Mouse (Mus musculus) embryonic facial prominence, embryonic 12.5 days (tissue): ENCODE data around the gene Bnc2. TPM values are rescaled to one million over a fixed set of nuclear protein-coding genes. Genes with fewer than 3 reads are reported as not detected.

Experiments used
- ATAC-seq: fragments of 200-750 bp; cut with Nextera tagmentation; 2 replicates; pipeline ENCODE4 v1.8.0; 2017; ENCODE audit not compliant: insufficient number of reproducible peaks, insufficient read depth, low FRiP score, low TSS enrichment
- H3K27ac ChIP-seq: fragments of 300-500 bp; sonication (generic); 2 replicates; pipeline ENCODE4 v1.5.1; 2016; ENCODE audit warnings: mild to moderate bottlenecking
- H3K27me3 ChIP-seq: fragments of 300-500 bp; sonication (generic); 2 replicates; pipeline ENCODE4 v1.6.1; 2016; ENCODE audit warnings: mild to moderate bottlenecking, moderate library complexity
- H3K36me3 ChIP-seq: fragments of 300-500 bp; sonication (generic); 2 replicates; pipeline ENCODE4 v1.6.1; 2016; ENCODE audit warnings: mild to moderate bottlenecking
- H3K4me1 ChIP-seq: fragments of 300-500 bp; sonication (generic); 2 replicates; pipeline ENCODE4 v1.6.1; 2016
- H3K4me2 ChIP-seq: fragments of 300-500 bp; sonication (generic); replicated peaks from 2 replicates; pipeline ENCODE4 v1.6.1; 2016; ENCODE audit warnings: mild to moderate bottlenecking, moderate library complexity
- H3K4me3 ChIP-seq: fragments of 300-500 bp; sonication (generic); 2 replicates; pipeline ENCODE4 v1.5.1; 2016; ENCODE audit warnings: mild to moderate bottlenecking
- H3K9ac ChIP-seq: fragments of 300-500 bp; sonication (generic); 2 replicates; pipeline ENCODE4 v1.6.1; 2016; ENCODE audit warnings: mild to moderate bottlenecking, moderate library complexity
- H3K9me3 ChIP-seq: fragments of 300-500 bp; sonication (generic); 2 replicates; pipeline ENCODE4 v1.6.1; 2016; ENCODE audit warnings: mild to moderate bottlenecking, moderate library complexity
- WGBS: fragments of 180-500 bp; shearing (Covaris S2); methylation state at CpG from one replicate; pipeline ENCODE4 v1.1.7; 2016; 5-methylcytosine and 5-hydroxymethylcytosine counted together
- polyA plus RNA-seq: library from polyadenylated mRNA; unstranded; fragments of >200 nt; fragmentation: Nextera tagmentation; extraction: Ambion mirVana; gene quantifications from 2 replicates; pipeline ENCODE4 v1.2.1, GENCODE M21; 2016

The Bnc2 gene
- polyA plus RNA-seq, 1 experiment from 2014 or later: 41.6 TPM

GRCm38 (mm10) chr4:84285153-84285552, 389.9 kb downstream of the Bnc2 start:
- 78% methylated on average over 5 of the region's 5 CpGs for WGBS
- no peaks in the 10 kb centered on the region for H3K36me3 ChIP-seq
- no peak overlapping the region for H3K9ac ChIP-seq
- no peaks in the 10 kb centered on the region for H3K27me3 ChIP-seq
- no peak overlapping the region for H3K4me3 ChIP-seq
- no peaks in the 10 kb centered on the region for H3K9me3 ChIP-seq
- ATAC-seq: no peak
- H3K4me2 ChIP-seq: no peak overlapping the region
- no peaks in the 10 kb centered on the region for H3K4me1 ChIP-seq
- no peak overlapping the region for H3K27ac ChIP-seq

GRCm38 (mm10) chr4:84282651-84283050, 392.4 kb downstream of the Bnc2 start:
- Histone ChIP-seq H3K9me3 (no peaks in the 10 kb centered on the region), H3K36me3 (no peaks in the 10 kb centered on the region), H3K4me1 (no peaks in the 10 kb centered on the region), H3K4me2 (no peak overlapping the region), H3K27ac (no peak overlapping the region), H3K9ac (no peak overlapping the region), H3K4me3 (no peak overlapping the region), H3K27me3 (no peaks in the 10 kb centered on the region)
- WGBS: 66% methylated on average over 2 of the region's 2 CpGs
- no peak for ATAC-seq

GRCm38 (mm10) chr4:84278156-84278555, 396.9 kb downstream of the Bnc2 start:
- no peak for ATAC-seq
- no peaks in the 10 kb centered on the region for H3K4me1 ChIP-seq
- no peaks in the 10 kb centered on the region for H3K9me3 ChIP-seq
- no peak overlapping the region for H3K27ac ChIP-seq
- no peaks in the 10 kb centered on the region for H3K27me3 ChIP-seq
- no peak overlapping the region for H3K9ac ChIP-seq
- H3K4me3 ChIP-seq: no peak overlapping the region
- peaks cover 3% of the 10 kb centered on the region; the same call in 1 of the 2 replicates for H3K36me3 ChIP-seq
- WGBS: 73% methylated on average over 6 of the region's 6 CpGs
- no peak overlapping the region for H3K4me2 ChIP-seq

- Histone ChIP-seq H3K27me3 (no peaks in the 10 kb centered on the region), H3K4me2 (no peak overlapping the region), H3K4me1 (no peaks in the 10 kb centered on the region), H3K36me3 (peaks cover 9% of the 10 kb centered on the region; the same call in 1 of the 2 replicates), H3K9me3 (no peaks in the 10 kb centered on the region), H3K9ac (no peak overlapping the region), H3K27ac (no peak overlapping the region), H3K4me3 (no peak overlapping the region)
- WGBS: 89% methylated on average over 14 of the region's 14 CpGs
- ATAC-seq: no peak
Measured at GRCm38 (mm10) chr4:84276081-84276480, 399.0 kb downstream of the Bnc2 start.

- Histone ChIP-seq H3K4me1 (no peaks in the 10 kb centered on the region), H3K9ac (no peak overlapping the region), H3K4me3 (no peak overlapping the region), H3K4me2 (no peak overlapping the region), H3K27ac (no peak overlapping the region), H3K36me3 (peaks cover 9% of the 10 kb centered on the region; the same call in 1 of the 2 replicates), H3K27me3 (no peaks in the 10 kb centered on the region), H3K9me3 (no peaks in the 10 kb centered on the region)
- WGBS: 50% methylated on average over 3 of the region's 3 CpGs
- ATAC-seq: no peak
Measured at GRCm38 (mm10) chr4:84274158-84274557, 400.9 kb downstream of the Bnc2 start.

GRCm38 (mm10) chr4:84272867-84273266, 402.2 kb downstream of the Bnc2 start:
- H3K4me1 ChIP-seq: no peaks in the 10 kb centered on the region
- peaks cover 9% of the 10 kb centered on the region; the same call in 1 of the 2 replicates for H3K36me3 ChIP-seq
- H3K4me3 ChIP-seq: no peak overlapping the region
- no peak overlapping the region for H3K9ac ChIP-seq
- 83% methylated on average over 2 of the region's 2 CpGs for WGBS
- no peak overlapping the region for H3K27ac ChIP-seq
- H3K9me3 ChIP-seq: no peaks in the 10 kb centered on the region
- H3K4me2 ChIP-seq: no peak overlapping the region
- H3K27me3 ChIP-seq: no peaks in the 10 kb centered on the region
- ATAC-seq: no peak

GRCm38 (mm10) chr4:84269845-84270244, 405.2 kb downstream of the Bnc2 start:
- H3K9ac ChIP-seq: no peak overlapping the region
- H3K27ac ChIP-seq: no peak overlapping the region
- H3K4me1 ChIP-seq: no peaks in the 10 kb centered on the region
- H3K4me2 ChIP-seq: no peak overlapping the region
- H3K4me3 ChIP-seq: no peak overlapping the region
- no peak for ATAC-seq
- H3K27me3 ChIP-seq: no peaks in the 10 kb centered on the region
- no peaks in the 10 kb centered on the region for H3K9me3 ChIP-seq
- 72% methylated on average over 6 of the region's 6 CpGs for WGBS
- 0 out of 2 replicates have a peak, but pooled peaks cover 6% of the 10 kb centered on the region for H3K36me3 ChIP-seq

- Histone ChIP-seq H3K4me3 (no peak overlapping the region), H3K9ac (no peak overlapping the region), H3K27me3 (no peaks in the 10 kb centered on the region), H3K9me3 (no peaks in the 10 kb centered on the region), H3K27ac (no peak overlapping the region), H3K36me3 (no peaks in the 10 kb centered on the region), H3K4me1 (peaks cover 7% of the 10 kb centered on the region), H3K4me2 (no peak overlapping the region)
- ATAC-seq: no peak
- WGBS: 53% methylated on average over 2 of the region's 2 CpGs
Measured at GRCm38 (mm10) chr4:84247356-84247755, 427.7 kb downstream of the Bnc2 start.

GRCm38 (mm10) chr4:84232346-84232745, 442.7 kb downstream of the Bnc2 start:
- no peaks in the 10 kb centered on the region for H3K9me3 ChIP-seq
- H3K36me3 ChIP-seq: no peaks in the 10 kb centered on the region
- ATAC-seq: no peak
- no peak overlapping the region for H3K9ac ChIP-seq
- H3K4me2 ChIP-seq: no peak overlapping the region
- no peak overlapping the region for H3K27ac ChIP-seq
- H3K27me3 ChIP-seq: no peaks in the 10 kb centered on the region
- WGBS: 61% methylated on average over 7 of the region's 7 CpGs
- H3K4me3 ChIP-seq: no peak overlapping the region
- H3K4me1 ChIP-seq: 0 out of 2 replicates have a peak, but pooled peaks cover 4% of the 10 kb centered on the region

- no peak overlapping the region for H3K4me3 ChIP-seq
- H3K4me2 ChIP-seq: no peak overlapping the region
- 0 out of 2 replicates have a peak, but pooled peaks cover 4% of the 10 kb centered on the region for H3K4me1 ChIP-seq
- no peak for ATAC-seq
- no peaks in the 10 kb centered on the region for H3K36me3 ChIP-seq
- WGBS: 85% methylated on average over 2 of the region's 2 CpGs
- H3K9ac ChIP-seq: no peak overlapping the region
- H3K9me3 ChIP-seq: no peaks in the 10 kb centered on the region
- H3K27ac ChIP-seq: no peak overlapping the region
- no peaks in the 10 kb centered on the region for H3K27me3 ChIP-seq
Measured at GRCm38 (mm10) chr4:84231251-84231650, 443.8 kb downstream of the Bnc2 start.

GRCm38 (mm10) chr4:84229189-84229960, 445.7 kb downstream of the Bnc2 start:
- 0 out of 2 replicates have a peak, but pooled peaks cover 4% of the 10 kb centered on the region for H3K4me1 ChIP-seq
- no peak for ATAC-seq
- H3K27ac ChIP-seq: no peak overlapping the region
- H3K9ac ChIP-seq: no peak overlapping the region
- H3K36me3 ChIP-seq: no peaks in the 10 kb centered on the region
- no peak overlapping the region for H3K4me2 ChIP-seq
- H3K9me3 ChIP-seq: no peaks in the 10 kb centered on the region
- WGBS: 66% methylated on average over 10 of the region's 10 CpGs
- no peaks in the 10 kb centered on the region for H3K27me3 ChIP-seq
- H3K4me3 ChIP-seq: no peak overlapping the region

- H3K27me3 ChIP-seq: no peaks in the 10 kb centered on the region
- 0 out of 2 replicates have a peak, but pooled peaks cover 4% of the 10 kb centered on the region for H3K4me1 ChIP-seq
- no peak overlapping the region for H3K9ac ChIP-seq
- no peak overlapping the region for H3K4me2 ChIP-seq
- no peaks in the 10 kb centered on the region for H3K9me3 ChIP-seq
- WGBS: 87% methylated on average over 5 of the region's 5 CpGs
- H3K4me3 ChIP-seq: no peak overlapping the region
- no peak for ATAC-seq
- no peak overlapping the region for H3K27ac ChIP-seq
- H3K36me3 ChIP-seq: no peaks in the 10 kb centered on the region
Measured at GRCm38 (mm10) chr4:84228551-84228950, 446.5 kb downstream of the Bnc2 start.
